Mouse (Mus musculus) spleen, adult 2 months (tissue): ENCODE results near the gene Bbs9. TPM values are rescaled to one million over a fixed set of nuclear protein-coding genes. Genes with fewer than 3 reads are reported as not detected.

Experiments
- DNase-seq, 2 experiments: peaks; one replicate each; pipeline versions ENCODE4 v3.0.0 to v3.0.0-alpha.2; 2012 to 2021; ENCODE audit warnings: low spot score in 2 of 2, low read depth in 1 of 2
- H3K27ac ChIP-seq: fragments of 200-500 bp; 2 replicates; pipeline ENCODE4 v1.5.1; 2012; ENCODE audit warnings: low read length, inconsistent platforms; ENCODE audit not compliant: insufficient read depth
- H3K27me3 ChIP-seq: fragments of 200-500 bp; 2 replicates; pipeline ENCODE4 v1.6.1; 2012; ENCODE audit warnings: mild to moderate bottlenecking, moderate library complexity, low read length, inconsistent platforms; ENCODE audit not compliant: control insufficient read depth, insufficient read depth
- H3K36me3 ChIP-seq: fragments of 200-500 bp; 2 replicates; pipeline ENCODE4 v1.6.1; 2012; ENCODE audit warnings: mild to moderate bottlenecking, low read length, inconsistent platforms; ENCODE audit not compliant: control insufficient read depth, insufficient read depth
- H3K4me1 ChIP-seq: fragments of 200-500 bp; 2 replicates; pipeline ENCODE4 v1.6.1; 2011; ENCODE audit warnings: inconsistent platforms; ENCODE audit not compliant: control insufficient read depth, insufficient read depth, insufficient read length
- H3K4me3 ChIP-seq: fragments of 200-500 bp; 2 replicates; pipeline ENCODE4 v1.5.1; 2011; ENCODE audit warnings: mild to moderate bottlenecking, inconsistent platforms; ENCODE audit not compliant: insufficient read depth, insufficient read length; ENCODE audit errors: extremely low read depth
- CTCF ChIP-seq: fragments of 200-500 bp; IDR thresholded peaks from 2 replicates; pipeline ENCODE4 v1.5.1; 2011; ENCODE audit warnings: mild to moderate bottlenecking, inconsistent platforms; ENCODE audit not compliant: insufficient read depth, insufficient read length, insufficient replicate concordance; ENCODE audit errors: extremely low read depth
- POLR2A ChIP-seq: fragments of 200-500 bp; IDR thresholded peaks from 2 replicates; pipeline ENCODE4 v1.6.1; 2011; ENCODE audit warnings: low read depth, low read length, inconsistent platforms
- WGBS: fragments of 180-500 bp; shearing (Covaris S2); methylation state at CpG from one replicate; pipeline ENCODE4 v1.1.7; 2018; 5-methylcytosine and 5-hydroxymethylcytosine counted together
- polyA plus RNA-seq: library from polyadenylated mRNA; depleted of rRNA; stranded (reverse); fragments of >200 nt; gene quantifications from 2 replicates; pipeline ENCODE4 v1.2.3, GENCODE M21; 2012

The Bbs9 gene
- polyA plus RNA-seq, 1 experiment = 11.5 TPM

- no peak overlapping the region for H3K27ac ChIP-seq
- TF ChIP-seq POLR2A = no peak
- no peak for TF ChIP-seq CTCF
- H3K27me3 ChIP-seq = no peaks in the 10 kb centered on the region
- no peak for DNase-seq
- 93% methylated on average over 3 of the region's 3 CpGs for WGBS
- H3K4me3 ChIP-seq = no peak overlapping the region
- H3K36me3 ChIP-seq = no peaks in the 10 kb centered on the region
- peaks cover 12% of the 10 kb centered on the region; the same call in 1 of the 2 replicates for H3K4me1 ChIP-seq
Measured at GRCm38 (mm10) chr9:22648163-22648562, 172.6 kb downstream of the Bbs9 start.

GRCm38 (mm10) chr9:22649606-22650005 is 174.1 kb downstream of the Bbs9 start:
- Histone ChIP-seq H3K36me3 (no peaks in the 10 kb centered on the region), H3K4me3 (no peak overlapping the region), H3K27ac (peak overlapping the region; percentile 60), H3K4me1 (peaks cover 19% of the 10 kb centered on the region; the same call in 1 of the 2 replicates), H3K27me3 (no peaks in the 10 kb centered on the region)
- peak; percentile 53 to 65 for DNase-seq
- 7% methylated on average over 10 of the region's 10 CpGs for WGBS
- 0 out of 2 replicates have a peak, but pooled peaks have one; percentile 3 for TF ChIP-seq POLR2A
- TF ChIP-seq CTCF = no peak

- Histone ChIP-seq H3K27ac (peak overlapping the region; percentile 68), H3K36me3 (no peaks in the 10 kb centered on the region), H3K27me3 (no peaks in the 10 kb centered on the region), H3K4me3 (no peak overlapping the region), H3K4me1 (peaks cover 20% of the 10 kb centered on the region; the same call in 1 of the 2 replicates)
- DNase-seq = no peak
- TF ChIP-seq POLR2A (no peak), CTCF (no peak)
- WGBS = 64% methylated on average over 1 of the region's 1 CpGs
Measured at GRCm38 (mm10) chr9:22650781-22651180, 175.3 kb downstream of the Bbs9 start.

- TF ChIP-seq CTCF = no peak
- no peak for TF ChIP-seq POLR2A
- H3K27me3 ChIP-seq = no peaks in the 10 kb centered on the region
- no peak overlapping the region for H3K4me3 ChIP-seq
- WGBS = 94% methylated on average over 3 of the region's 3 CpGs
- H3K27ac ChIP-seq = no peak overlapping the region
- no peaks in the 10 kb centered on the region for H3K36me3 ChIP-seq
- DNase-seq = no peak
- H3K4me1 ChIP-seq = peaks cover 22% of the 10 kb centered on the region; the same call in 1 of the 2 replicates
Measured at GRCm38 (mm10) chr9:22651619-22652018, 176.1 kb downstream of the Bbs9 start.

- peak overlapping the region; percentile 43 for H3K27ac ChIP-seq
- 32% methylated on average over 11 of the region's 11 CpGs for WGBS
Measured at GRCm38 (mm10) chr9:22654726-22655393, 179.3 kb downstream of the Bbs9 start.

GRCm38 (mm10) chr9:22657216-22657615 is 181.7 kb downstream of the Bbs9 start:
- no peak for DNase-seq
- no peaks in the 10 kb centered on the region for H3K36me3 ChIP-seq
- 74% methylated on average over 5 of the region's 5 CpGs for WGBS

More at GRCm38 (mm10) chr9:22654726-22655393, 179.3 kb downstream of the Bbs9 start:
- Histone ChIP-seq H3K4me1 (peaks cover 22% of the 10 kb centered on the region; the same call in 1 of the 2 replicates), H3K27me3 (no peaks in the 10 kb centered on the region), H3K4me3 (peak overlapping the region; percentile 32), H3K36me3 (no peaks in the 10 kb centered on the region)
- TF ChIP-seq CTCF = no peak
- no peak for TF ChIP-seq POLR2A
- DNase-seq = no peak

GRCm38 (mm10) chr9:22665155-22665554 is 189.6 kb downstream of the Bbs9 start:
- Histone ChIP-seq H3K4me1 (no peaks in the 10 kb centered on the region), H3K4me3 (no peak overlapping the region), H3K36me3 (no peaks in the 10 kb centered on the region; the same call in 1 of the 2 replicates), H3K27me3 (no peaks in the 10 kb centered on the region), H3K27ac (no peak overlapping the region)
- WGBS = 89% methylated on average over 8 of the region's 8 CpGs
- TF ChIP-seq POLR2A = no peak
- no peak for TF ChIP-seq CTCF
- no peak for DNase-seq

More at GRCm38 (mm10) chr9:22657216-22657615, 181.7 kb downstream of the Bbs9 start:
- Histone ChIP-seq H3K4me1 (peaks cover 17% of the 10 kb centered on the region; the same call in 1 of the 2 replicates), H3K27me3 (no peaks in the 10 kb centered on the region), H3K27ac (no peak overlapping the region), H3K4me3 (no peak overlapping the region)
- TF ChIP-seq CTCF = no peak
- TF ChIP-seq POLR2A = no peak
